Mouse (Mus musculus): ENCODE results near the gene Tecr. TPM values are rescaled to one million over a fixed set of nuclear protein-coding genes. Genes with fewer than 3 reads are reported as not detected.
A peak's percentile ranks its signal among the peaks of the same experiment; 100 is the strongest.

Gene Tecr
- polyA plus RNA-seq, 1 experiment from 2014 or later, result 468 TPM

DNA sequence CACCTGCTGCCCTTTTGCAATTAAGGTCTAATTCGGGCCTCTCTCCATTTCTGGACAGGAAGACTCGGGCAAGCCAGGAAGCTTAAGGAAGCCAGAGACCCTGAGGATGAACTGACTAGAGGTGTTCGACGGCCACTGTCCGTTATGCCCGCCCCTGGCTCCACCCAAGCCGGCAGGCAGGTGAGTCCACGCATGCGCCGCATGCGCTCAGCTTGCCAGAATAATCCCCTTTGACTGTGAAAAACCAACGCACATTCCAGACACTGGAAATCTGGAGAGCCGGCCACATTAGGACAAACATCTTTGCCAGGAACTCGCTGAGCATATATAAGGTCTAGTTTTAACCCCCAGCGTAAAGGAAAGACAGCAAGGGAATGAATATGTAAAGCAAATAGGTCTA lies 24.5 kb downstream of the Tecr start:
- Histone ChIP-seq H3K9ac (ENCODE audit: low read depth, low read length) (no peak overlapping the region), H3K4me2 (no peak overlapping the region), H3K36me3 (ENCODE audit: control insufficient read depth, insufficient read depth, low read length) (peaks cover 13% of the 10 kb centered on the region), H3K9me3 (ENCODE audit: control insufficient read depth, low read length) (no peaks in the 10 kb centered on the region), H3K4me1 (replicated peaks; ENCODE audit: control insufficient read depth, insufficient read depth, low read length) (0 out of 2 replicates have a peak, but pooled peaks cover 5% of the 10 kb centered on the region), H3K27me3 (replicated peaks; ENCODE audit: control insufficient read depth, insufficient read depth, low read length) (no peaks in the 10 kb centered on the region), H3K27ac (ENCODE audit: low read depth, low read length) (no peak overlapping the region), H3K4me3 (ENCODE audit: low read depth, low read length) (no peak overlapping the region)
- ATAC-seq (replicated peaks; ENCODE audit: low FRiP score) (no peak), DNase-seq (ENCODE audit: low spot score) (no peak)
- 87% methylated on average over 15 of the region's 15 CpGs for WGBS

DNA sequence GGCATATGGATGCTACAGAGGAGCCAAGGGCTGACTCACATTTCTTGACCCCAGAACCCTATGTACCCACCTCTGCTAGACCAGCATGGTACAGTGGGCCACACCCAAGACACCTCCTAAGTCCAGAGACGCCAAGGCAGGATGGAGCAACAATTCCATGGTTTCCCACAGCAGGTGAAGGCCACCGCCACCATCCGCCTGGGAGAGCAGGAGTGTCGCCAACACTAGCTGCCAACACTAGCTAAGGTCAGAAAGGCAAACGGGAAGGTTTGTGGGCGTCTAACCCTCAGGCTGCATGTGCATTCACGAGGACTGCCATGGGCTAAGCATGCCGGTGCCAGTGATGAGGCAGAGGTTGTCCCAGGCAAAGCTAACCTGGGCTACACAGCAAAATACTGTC lies 25.5 kb downstream of the Tecr start:
- H3K4me3 ChIP-seq (ENCODE audit: low read depth, low read length), result no peak overlapping the region
- no peaks in the 10 kb centered on the region for H3K9me3 ChIP-seq (ENCODE audit: control insufficient read depth, low read length)
- peaks cover 13% of the 10 kb centered on the region for H3K36me3 ChIP-seq (ENCODE audit: control insufficient read depth, insufficient read depth, low read length)
- peaks cover 12% of the 10 kb centered on the region; the same call in 1 of the 2 replicates for H3K4me1 ChIP-seq (replicated peaks; ENCODE audit: control insufficient read depth, insufficient read depth, low read length)
- no peaks in the 10 kb centered on the region for H3K27me3 ChIP-seq (replicated peaks; ENCODE audit: control insufficient read depth, insufficient read depth, low read length)
- ATAC-seq (replicated peaks; ENCODE audit: low FRiP score) (no peak), DNase-seq (ENCODE audit: low spot score) (no peak)
- no peak overlapping the region for H3K27ac ChIP-seq (ENCODE audit: low read depth, low read length)
- no peak overlapping the region for H3K9ac ChIP-seq (ENCODE audit: low read depth, low read length)
- WGBS, result 85% methylated on average over 8 of the region's 8 CpGs
- H3K4me2 ChIP-seq, result no peak overlapping the region

GRCm38 (mm10) chr8:83580826-83581225 lies 26.9 kb downstream of the Tecr start:
- 86% methylated on average over 8 of the region's 8 CpGs for WGBS
- H3K4me2 ChIP-seq, result no peak overlapping the region
- H3K4me3 ChIP-seq (ENCODE audit: low read depth, low read length), result no peak overlapping the region
- no peak overlapping the region for H3K9ac ChIP-seq (ENCODE audit: low read depth, low read length)
- peaks cover 26% of the 10 kb centered on the region for H3K4me1 ChIP-seq (replicated peaks; ENCODE audit: control insufficient read depth, insufficient read depth, low read length)
- DNase-seq (ENCODE audit: low spot score), result no peak
- H3K27me3 ChIP-seq (replicated peaks; ENCODE audit: control insufficient read depth, insufficient read depth, low read length), result no peaks in the 10 kb centered on the region
- H3K36me3 ChIP-seq (ENCODE audit: control insufficient read depth, insufficient read depth, low read length), result peaks cover 8% of the 10 kb centered on the region
- H3K27ac ChIP-seq (ENCODE audit: low read depth, low read length), result no peak overlapping the region
- no peak for ATAC-seq (replicated peaks; ENCODE audit: low FRiP score)
- H3K9me3 ChIP-seq (ENCODE audit: control insufficient read depth, low read length), result no peaks in the 10 kb centered on the region

DNA sequence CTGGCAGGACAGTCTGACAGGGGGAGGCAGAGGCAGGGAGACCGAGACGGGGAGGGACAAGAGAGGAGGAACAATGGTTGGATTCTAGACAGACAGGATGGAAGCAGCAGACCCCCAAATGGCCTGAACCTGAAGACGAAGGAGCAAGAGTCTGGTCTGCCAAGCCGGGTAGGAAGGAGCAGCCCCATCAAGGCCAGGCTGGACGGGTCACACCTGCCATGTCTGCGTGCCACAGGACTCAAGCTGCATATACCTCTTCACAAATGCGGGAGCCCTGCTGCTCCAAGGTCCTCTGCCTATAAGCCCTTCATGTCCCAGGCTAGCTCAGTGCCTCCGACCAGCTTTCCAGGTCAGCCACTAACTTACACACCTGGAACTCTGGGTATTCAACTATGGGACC lies 28.1 kb downstream of the Tecr start:
- Histone ChIP-seq H3K36me3 (ENCODE audit: control insufficient read depth, insufficient read depth, low read length) (peaks cover 8% of the 10 kb centered on the region; the same call in 1 of the 2 replicates), H3K27ac (ENCODE audit: low read depth, low read length) (no peak overlapping the region), H3K27me3 (replicated peaks; ENCODE audit: control insufficient read depth, insufficient read depth, low read length) (no peaks in the 10 kb centered on the region), H3K9ac (ENCODE audit: low read depth, low read length) (no peak overlapping the region), H3K4me1 (replicated peaks; ENCODE audit: control insufficient read depth, insufficient read depth, low read length) (peaks cover 30% of the 10 kb centered on the region), H3K4me3 (ENCODE audit: low read depth, low read length) (no peak overlapping the region), H3K4me2 (no peak overlapping the region), H3K9me3 (ENCODE audit: control insufficient read depth, low read length) (no peaks in the 10 kb centered on the region)
- ATAC-seq (replicated peaks; ENCODE audit: low FRiP score) (no peak), DNase-seq (ENCODE audit: low spot score) (no peak)
- 88% methylated on average over 8 of the region's 8 CpGs for WGBS

DNA sequence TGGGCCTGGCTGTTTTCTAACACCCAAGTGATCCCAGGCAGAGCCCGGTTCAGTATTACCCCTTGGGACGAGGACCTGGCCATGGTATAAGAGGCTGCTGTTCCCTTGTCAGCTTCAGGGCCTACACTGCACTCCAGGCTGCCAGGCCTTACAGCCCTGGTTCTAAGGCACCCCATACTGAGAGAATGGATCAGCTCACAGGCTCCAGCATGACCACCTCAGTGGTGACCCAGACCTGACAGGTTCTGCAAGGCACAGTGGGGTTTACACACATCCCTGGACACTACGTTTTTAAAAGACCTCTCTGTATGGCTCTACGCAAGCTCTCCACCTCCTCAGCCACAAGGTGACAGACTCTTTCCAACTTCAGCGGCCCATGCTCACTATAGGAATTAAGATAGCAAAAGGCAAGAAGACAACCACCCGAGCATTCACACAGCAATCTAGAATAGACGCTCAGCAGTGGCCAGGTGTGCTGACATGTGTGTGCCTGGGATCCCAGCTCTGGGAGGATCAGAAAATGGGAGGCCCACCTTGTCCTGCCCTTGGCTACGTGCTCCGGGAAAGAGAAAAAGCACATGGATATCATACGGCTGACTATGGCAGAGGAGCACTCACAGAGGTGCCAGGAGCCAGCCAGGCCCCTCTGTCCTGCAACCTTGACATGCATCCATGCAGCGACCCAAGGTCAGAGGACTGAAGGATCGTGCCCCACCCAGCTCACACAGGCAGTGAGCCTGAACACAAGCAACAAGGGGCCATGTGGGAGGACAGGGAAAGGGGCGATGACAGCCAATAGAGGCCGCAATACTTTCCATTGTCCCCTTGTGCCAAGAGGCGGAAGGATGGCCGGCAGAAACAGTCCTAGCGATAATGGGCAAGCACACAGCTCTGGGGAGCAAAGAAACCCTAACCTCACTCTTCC lies 29.4 kb downstream of the Tecr start:
- H3K9me3 ChIP-seq (ENCODE audit: control insufficient read depth, low read length), result no peaks in the 10 kb centered on the region
- H3K4me3 ChIP-seq (ENCODE audit: low read depth, low read length), result no peak overlapping the region
- ATAC-seq (replicated peaks; ENCODE audit: low FRiP score) (no peak), DNase-seq (ENCODE audit: low spot score) (peak; percentile 30)
- 82% methylated on average over 17 of the region's 17 CpGs for WGBS
- no peaks in the 10 kb centered on the region; the same call in 1 of the 2 replicates for H3K36me3 ChIP-seq (ENCODE audit: control insufficient read depth, insufficient read depth, low read length)
- H3K4me2 ChIP-seq, result no peak overlapping the region
- H3K27ac ChIP-seq (ENCODE audit: low read depth, low read length), result no peak overlapping the region; the same call in 1 of the 2 replicates
- peaks cover 30% of the 10 kb centered on the region for H3K4me1 ChIP-seq (replicated peaks; ENCODE audit: control insufficient read depth, insufficient read depth, low read length)
- no peaks in the 10 kb centered on the region for H3K27me3 ChIP-seq (replicated peaks; ENCODE audit: control insufficient read depth, insufficient read depth, low read length)
- no peak overlapping the region; the same call in 1 of the 2 replicates for H3K9ac ChIP-seq (ENCODE audit: low read depth, low read length)

- no peak overlapping the region for H3K4me3 ChIP-seq (ENCODE audit: low read depth, low read length)
- no peaks in the 10 kb centered on the region for H3K9me3 ChIP-seq (ENCODE audit: control insufficient read depth, low read length)
- 0 out of 2 replicates have a peak overlapping the region, but pooled peaks have one; percentile 28 for H3K9ac ChIP-seq (ENCODE audit: low read depth, low read length)
- ATAC-seq (replicated peaks; ENCODE audit: low FRiP score), result no peak
- peak; percentile 30 for DNase-seq (ENCODE audit: low spot score)
- WGBS, result 71% methylated on average over 9 of the region's 9 CpGs
- no peak overlapping the region for H3K27ac ChIP-seq (ENCODE audit: low read depth, low read length)
- H3K36me3 ChIP-seq (ENCODE audit: control insufficient read depth, insufficient read depth, low read length), result peaks cover 6% of the 10 kb centered on the region; the same call in 1 of the 2 replicates
- no peaks in the 10 kb centered on the region for H3K27me3 ChIP-seq (replicated peaks; ENCODE audit: control insufficient read depth, insufficient read depth, low read length)
- H3K4me2 ChIP-seq, result no peak overlapping the region
- H3K4me1 ChIP-seq (replicated peaks; ENCODE audit: control insufficient read depth, insufficient read depth, low read length), result peaks cover 30% of the 10 kb centered on the region
Measured at GRCm38 (mm10) chr8:83577384-83577791, 30.4 kb downstream of the Tecr start.

DNA sequence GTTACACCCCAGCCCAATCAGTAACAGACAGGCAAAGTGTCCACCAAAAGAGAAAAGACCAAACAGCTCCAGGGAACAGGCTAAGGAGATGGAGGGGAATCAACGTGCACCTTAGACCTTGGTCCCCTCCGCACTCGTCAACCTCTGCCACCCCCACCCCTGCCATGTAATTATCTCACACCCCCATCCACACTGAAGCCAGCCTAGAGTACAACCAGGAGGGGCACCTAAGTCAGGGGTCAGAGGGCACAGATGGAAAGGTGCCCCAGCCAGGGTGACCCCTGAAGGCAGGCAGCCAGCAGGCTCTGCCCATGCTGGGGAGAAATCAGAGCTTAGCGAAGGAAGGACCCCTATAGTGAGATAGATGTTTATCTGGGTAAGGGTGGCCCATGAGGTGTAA lies 30.9 kb downstream of the Tecr start:
- peaks cover 6% of the 10 kb centered on the region; the same call in 1 of the 2 replicates for H3K36me3 ChIP-seq (ENCODE audit: control insufficient read depth, insufficient read depth, low read length)
- H3K9ac ChIP-seq (ENCODE audit: low read depth, low read length), result no peak overlapping the region
- H3K4me2 ChIP-seq, result no peak overlapping the region
- peak; percentile 26 for DNase-seq (ENCODE audit: low spot score)
- ATAC-seq (replicated peaks; ENCODE audit: low FRiP score), result no peak
- H3K9me3 ChIP-seq (ENCODE audit: control insufficient read depth, low read length), result no peaks in the 10 kb centered on the region
- H3K27ac ChIP-seq (ENCODE audit: low read depth, low read length), result no peak overlapping the region
- H3K4me1 ChIP-seq (replicated peaks; ENCODE audit: control insufficient read depth, insufficient read depth, low read length), result peaks cover 30% of the 10 kb centered on the region
- H3K27me3 ChIP-seq (replicated peaks; ENCODE audit: control insufficient read depth, insufficient read depth, low read length), result no peaks in the 10 kb centered on the region
- 73% methylated on average over 4 of the region's 4 CpGs for WGBS
- H3K4me3 ChIP-seq (ENCODE audit: low read depth, low read length), result no peak overlapping the region

GRCm38 (mm10) chr8:83576516-83576895 lies 31.3 kb downstream of the Tecr start:
- DNase-seq (ENCODE audit: low spot score), result peak; percentile 26
- no peak for ATAC-seq (replicated peaks; ENCODE audit: low FRiP score)
- Histone ChIP-seq H3K36me3 (ENCODE audit: control insufficient read depth, insufficient read depth, low read length) (peaks cover 10% of the 10 kb centered on the region; the same call in 1 of the 2 replicates), H3K27me3 (replicated peaks; ENCODE audit: control insufficient read depth, insufficient read depth, low read length) (no peaks in the 10 kb centered on the region), H3K9ac (ENCODE audit: low read depth, low read length) (no peak overlapping the region), H3K27ac (ENCODE audit: low read depth, low read length) (no peak overlapping the region; the same call in 1 of the 2 replicates), H3K9me3 (ENCODE audit: control insufficient read depth, low read length) (no peaks in the 10 kb centered on the region), H3K4me3 (ENCODE audit: low read depth, low read length) (no peak overlapping the region), H3K4me1 (replicated peaks; ENCODE audit: control insufficient read depth, insufficient read depth, low read length) (peaks cover 30% of the 10 kb centered on the region), H3K4me2 (no peak overlapping the region)
- WGBS, result 60% methylated on average over 2 of the region's 4 CpGs

Data from liver, embryonic 11.5 days (tissue).